Mouse (Mus musculus): Measurements from ENCODE around the gene Gys2. TPM values are rescaled to one million over a fixed set of nuclear protein-coding genes. Genes with fewer than 3 reads are reported as not detected.
"Not testable (repeated sequence)": the region's sequence is repeated elsewhere in the genome, so short reads cannot be mapped to it uniquely, and the experiment has no call there.

Gys2 gene
- polyA plus RNA-seq, 1 experiment from 2014 or later: not detected

- H3K36me3 ChIP-seq (ENCODE audit: control insufficient read depth, insufficient read depth, low read length): no peaks in the 10 kb centered on the region
- ATAC-seq (ENCODE audit: low FRiP score) (peak; percentile 77), DNase-seq (ENCODE audit: low spot score) (no peak)
- peak overlapping the region; percentile 59 for H3K9ac ChIP-seq (ENCODE audit: low read depth, low read length)
- 0 out of 2 replicates have a peak, but pooled peaks cover 3% of the 10 kb centered on the region for H3K4me1 ChIP-seq (replicated peaks; ENCODE audit: control insufficient read depth, insufficient read depth, low read length)
- H3K27me3 ChIP-seq (ENCODE audit: control insufficient read depth, insufficient read depth, low read length): peaks cover 4% of the 10 kb centered on the region; the same call in 1 of the 2 replicates
- peak overlapping the region; percentile 57 for H3K4me2 ChIP-seq (replicated peaks; ENCODE audit: low read depth, low read length)
- peak overlapping the region; percentile 54 for H3K4me3 ChIP-seq (ENCODE audit: low read depth, low read length)
- WGBS: 1% methylated on average over 30 of the region's 30 CpGs
- H3K27ac ChIP-seq (ENCODE audit: low read depth, low read length): no peak overlapping the region
- H3K9me3 ChIP-seq (ENCODE audit: control insufficient read depth, low read length): no peaks in the 10 kb centered on the region
These were observed 34.3 kb upstream of the Gys2 start for GRCm38 (mm10) chr6:142507033-142507784.

- DNase-seq (ENCODE audit: low spot score) (peak; percentile 23), ATAC-seq (ENCODE audit: low FRiP score) (no peak)
- H3K27ac ChIP-seq (ENCODE audit: low read depth, low read length): no peak overlapping the region
- H3K4me3 ChIP-seq (ENCODE audit: low read depth, low read length): peak overlapping the region; percentile 54
- 7% methylated on average over 10 of the region's 10 CpGs for WGBS
- no peaks in the 10 kb centered on the region for H3K36me3 ChIP-seq (ENCODE audit: control insufficient read depth, insufficient read depth, low read length)
- H3K4me1 ChIP-seq (replicated peaks; ENCODE audit: control insufficient read depth, insufficient read depth, low read length): 0 out of 2 replicates have a peak, but pooled peaks cover 3% of the 10 kb centered on the region
- H3K27me3 ChIP-seq (ENCODE audit: control insufficient read depth, insufficient read depth, low read length): peaks cover 4% of the 10 kb centered on the region; the same call in 1 of the 2 replicates
- H3K4me2 ChIP-seq (replicated peaks; ENCODE audit: low read depth, low read length): peak overlapping the region; percentile 57
- no peaks in the 10 kb centered on the region for H3K9me3 ChIP-seq (ENCODE audit: control insufficient read depth, low read length)
- H3K9ac ChIP-seq (ENCODE audit: low read depth, low read length): peak overlapping the region; percentile 59
These were observed 33.6 kb upstream of the Gys2 start for GRCm38 (mm10) chr6:142506338-142507032.

DNA sequence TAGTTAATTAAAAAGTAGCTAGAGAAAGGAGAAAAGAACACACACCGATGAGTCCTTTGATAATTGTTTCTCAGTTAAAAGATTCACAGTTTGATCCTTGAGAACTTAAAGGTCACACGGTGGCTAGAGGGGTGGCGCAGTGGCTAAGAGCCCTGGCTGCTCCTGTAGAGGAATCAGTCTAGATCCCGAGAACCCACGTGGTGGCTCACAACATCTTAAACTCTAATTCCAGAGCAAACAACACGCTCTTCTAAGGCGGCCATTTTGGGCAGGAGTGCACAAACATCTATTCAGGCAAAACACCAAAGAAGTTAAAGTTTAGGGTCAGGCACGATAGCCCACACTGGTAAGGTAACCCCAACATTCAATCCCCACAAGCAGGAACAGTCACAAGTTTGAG lies 30.7 kb upstream of the Gys2 start:
- Histone ChIP-seq H3K27me3 (ENCODE audit: control insufficient read depth, insufficient read depth, low read length) (no peaks in the 10 kb centered on the region; the same call in 1 of the 2 replicates), H3K4me3 (ENCODE audit: low read depth, low read length) (no peak overlapping the region), H3K9ac (ENCODE audit: low read depth, low read length) (no peak overlapping the region), H3K27ac (ENCODE audit: low read depth, low read length) (no peak overlapping the region), H3K4me1 (replicated peaks; ENCODE audit: control insufficient read depth, insufficient read depth, low read length) (0 out of 2 replicates have a peak, but pooled peaks cover 3% of the 10 kb centered on the region), H3K9me3 (ENCODE audit: control insufficient read depth, low read length) (no peaks in the 10 kb centered on the region), H3K4me2 (replicated peaks; ENCODE audit: low read depth, low read length) (no peak overlapping the region), H3K36me3 (ENCODE audit: control insufficient read depth, insufficient read depth, low read length) (no peaks in the 10 kb centered on the region)
- no peak for DNase-seq (ENCODE audit: low spot score)
- ATAC-seq (ENCODE audit: low FRiP score): no peak
- 80% methylated on average over 8 of the region's 8 CpGs for WGBS

GRCm38 (mm10) chr6:142502519-142503125 lies 29.7 kb upstream of the Gys2 start:
- no peaks in the 10 kb centered on the region for H3K36me3 ChIP-seq (ENCODE audit: control insufficient read depth, insufficient read depth, low read length)
- ATAC-seq (ENCODE audit: low FRiP score): no peak
- DNase-seq (ENCODE audit: low spot score): no peak
- H3K4me2 ChIP-seq (replicated peaks; ENCODE audit: low read depth, low read length): no peak overlapping the region
- no peaks in the 10 kb centered on the region for H3K9me3 ChIP-seq (ENCODE audit: control insufficient read depth, low read length)
- 91% methylated on average over 10 of the region's 10 CpGs for WGBS
- H3K9ac ChIP-seq (ENCODE audit: low read depth, low read length): no peak overlapping the region
- H3K4me1 ChIP-seq (replicated peaks; ENCODE audit: control insufficient read depth, insufficient read depth, low read length): 0 out of 2 replicates have a peak, but pooled peaks cover 3% of the 10 kb centered on the region
- no peak overlapping the region for H3K27ac ChIP-seq (ENCODE audit: low read depth, low read length)
- no peak overlapping the region for H3K4me3 ChIP-seq (ENCODE audit: low read depth, low read length)
- H3K27me3 ChIP-seq (ENCODE audit: control insufficient read depth, insufficient read depth, low read length): no peaks in the 10 kb centered on the region; the same call in 1 of the 2 replicates

GRCm38 (mm10) chr6:142490114-142490513 lies 17.2 kb upstream of the Gys2 start:
- H3K4me1 ChIP-seq (replicated peaks; ENCODE audit: control insufficient read depth, insufficient read depth, low read length); ATAC-seq (ENCODE audit: low FRiP score); H3K27ac ChIP-seq (ENCODE audit: low read depth, low read length); DNase-seq (ENCODE audit: low spot score); H3K36me3 ChIP-seq (ENCODE audit: control insufficient read depth, insufficient read depth, low read length); H3K4me2 ChIP-seq (replicated peaks; ENCODE audit: low read depth, low read length); H3K9ac ChIP-seq (ENCODE audit: low read depth, low read length); H3K4me3 ChIP-seq (ENCODE audit: low read depth, low read length); H3K9me3 ChIP-seq (ENCODE audit: control insufficient read depth, low read length); H3K27me3 ChIP-seq (ENCODE audit: control insufficient read depth, insufficient read depth, low read length): not testable (repeated sequence)
- 91% methylated on average over 6 of the region's 6 CpGs for WGBS

GRCm38 (mm10) chr6:142487638-142488037 lies 14.7 kb upstream of the Gys2 start:
- peaks cover 9% of the 10 kb centered on the region; the same call in 1 of the 2 replicates for H3K36me3 ChIP-seq (ENCODE audit: control insufficient read depth, insufficient read depth, low read length)
- no peak overlapping the region for H3K4me2 ChIP-seq (replicated peaks; ENCODE audit: low read depth, low read length)
- ATAC-seq (ENCODE audit: low FRiP score) (no peak), DNase-seq (ENCODE audit: low spot score) (no peak)
- no peak overlapping the region for H3K9ac ChIP-seq (ENCODE audit: low read depth, low read length)
- H3K4me1 ChIP-seq (replicated peaks; ENCODE audit: control insufficient read depth, insufficient read depth, low read length): no peaks in the 10 kb centered on the region
- no peak overlapping the region for H3K27ac ChIP-seq (ENCODE audit: low read depth, low read length)
- H3K27me3 ChIP-seq (ENCODE audit: control insufficient read depth, insufficient read depth, low read length): no peaks in the 10 kb centered on the region
- 92% methylated on average over 9 of the region's 9 CpGs for WGBS
- no peak overlapping the region for H3K4me3 ChIP-seq (ENCODE audit: low read depth, low read length)
- no peaks in the 10 kb centered on the region for H3K9me3 ChIP-seq (ENCODE audit: control insufficient read depth, low read length)

- 0 out of 2 replicates have a peak, but pooled peaks cover 5% of the 10 kb centered on the region for H3K36me3 ChIP-seq (ENCODE audit: control insufficient read depth, insufficient read depth, low read length)
- 91% methylated on average over 4 of the region's 4 CpGs for WGBS
- ATAC-seq (ENCODE audit: low FRiP score): no peak
- DNase-seq (ENCODE audit: low spot score): no peak
- H3K4me2 ChIP-seq (replicated peaks; ENCODE audit: low read depth, low read length): no peak overlapping the region
- H3K27ac ChIP-seq (ENCODE audit: low read depth, low read length): no peak overlapping the region
- H3K4me1 ChIP-seq (replicated peaks; ENCODE audit: control insufficient read depth, insufficient read depth, low read length): no peaks in the 10 kb centered on the region
- no peaks in the 10 kb centered on the region for H3K27me3 ChIP-seq (ENCODE audit: control insufficient read depth, insufficient read depth, low read length)
- H3K9ac ChIP-seq (ENCODE audit: low read depth, low read length): no peak overlapping the region
- H3K9me3 ChIP-seq (ENCODE audit: control insufficient read depth, low read length): no peaks in the 10 kb centered on the region
- H3K4me3 ChIP-seq (ENCODE audit: low read depth, low read length): no peak overlapping the region
These were observed 12.7 kb upstream of the Gys2 start for GRCm38 (mm10) chr6:142485478-142486123.

DNA sequence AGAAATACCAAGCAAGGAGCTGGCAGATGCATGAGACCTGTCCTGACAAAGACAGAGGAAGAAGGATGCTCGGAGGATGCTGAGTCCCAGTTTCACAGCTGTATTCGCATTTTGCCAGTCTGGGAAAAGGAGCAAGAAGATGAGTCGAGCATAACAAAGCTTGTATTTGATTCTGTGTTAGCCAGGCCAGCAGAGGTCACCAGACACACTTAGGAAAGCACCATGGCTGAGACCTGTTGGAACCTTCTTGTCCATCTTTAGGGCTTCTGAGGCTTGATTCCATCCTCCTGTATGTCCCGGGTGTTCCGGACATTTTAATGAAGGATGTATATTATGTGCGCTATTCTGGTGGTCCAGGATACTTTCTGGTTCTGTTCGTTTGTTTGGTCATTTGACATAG lies 4.3 kb upstream of the Gys2 start:
- DNase-seq (ENCODE audit: low spot score) (no peak), ATAC-seq (ENCODE audit: low FRiP score) (no peak)
- no peak overlapping the region for H3K9ac ChIP-seq (ENCODE audit: low read depth, low read length)
- H3K36me3 ChIP-seq (ENCODE audit: control insufficient read depth, insufficient read depth, low read length): no peaks in the 10 kb centered on the region
- WGBS: 82% methylated on average over 7 of the region's 7 CpGs
- H3K4me2 ChIP-seq (replicated peaks; ENCODE audit: low read depth, low read length): no peak overlapping the region
- no peaks in the 10 kb centered on the region for H3K9me3 ChIP-seq (ENCODE audit: control insufficient read depth, low read length)
- H3K27me3 ChIP-seq (ENCODE audit: control insufficient read depth, insufficient read depth, low read length): no peaks in the 10 kb centered on the region
- no peaks in the 10 kb centered on the region for H3K4me1 ChIP-seq (replicated peaks; ENCODE audit: control insufficient read depth, insufficient read depth, low read length)
- H3K4me3 ChIP-seq (ENCODE audit: low read depth, low read length): no peak overlapping the region
- H3K27ac ChIP-seq (ENCODE audit: low read depth, low read length): no peak overlapping the region
